Mouse (Mus musculus): Measurements from ENCODE around the gene Aifm1. TPM values are rescaled to one million over a fixed set of nuclear protein-coding genes. Genes with fewer than 3 reads are reported as not detected.

The Aifm1 gene
- polyA plus RNA-seq, 1 experiment from 2014 or later: 68.9 TPM

- no peak for TF ChIP-seq CTCF (IDR thresholded peaks at IDR 0.05; ENCODE audit: low read depth)
- H3K27me3 ChIP-seq (replicated peaks; ENCODE audit: control insufficient read depth, insufficient read depth, low read length): no peaks in the 10 kb centered on the region
- WGBS: 24% methylated on average over 15 of the region's 21 CpGs
- peak overlapping the region; percentile 79 for H3K9ac ChIP-seq (ENCODE audit: low read depth, low read length)
- no peaks in the 10 kb centered on the region for H3K36me3 ChIP-seq (ENCODE audit: control insufficient read depth, insufficient read depth)
- no peaks in the 10 kb centered on the region for H3K9me3 ChIP-seq (ENCODE audit: control insufficient read depth)
- H3K27ac ChIP-seq (ENCODE audit: low read depth, low read length): peak overlapping the region; percentile 91
- ATAC-seq: peak; percentile 22
- H3K4me3 ChIP-seq (ENCODE audit: low read depth, low read length): peak overlapping the region; percentile 60
- peak overlapping the region; percentile 70 for H3K4me2 ChIP-seq (replicated peaks; ENCODE audit: low read depth)
- no peaks in the 10 kb centered on the region for H3K4me1 ChIP-seq (replicated peaks; ENCODE audit: control insufficient read depth, insufficient read depth, low read length)
Observed at GRCm38 (mm10) chrX:48454495-48454878, 58.9 kb downstream of the Aifm1 start.

- Histone ChIP-seq H3K9ac (ENCODE audit: low read depth, low read length) (peak overlapping the region; percentile 79), H3K27me3 (replicated peaks; ENCODE audit: control insufficient read depth, insufficient read depth, low read length) (no peaks in the 10 kb centered on the region), H3K27ac (ENCODE audit: low read depth, low read length) (peak overlapping the region; percentile 91), H3K9me3 (ENCODE audit: control insufficient read depth) (no peaks in the 10 kb centered on the region), H3K36me3 (ENCODE audit: control insufficient read depth, insufficient read depth) (no peaks in the 10 kb centered on the region), H3K4me1 (replicated peaks; ENCODE audit: control insufficient read depth, insufficient read depth, low read length) (no peaks in the 10 kb centered on the region), H3K4me2 (replicated peaks; ENCODE audit: low read depth) (peak overlapping the region; percentile 70), H3K4me3 (ENCODE audit: low read depth, low read length) (peak overlapping the region; percentile 60)
- peak; percentile 45 for TF ChIP-seq CTCF (IDR thresholded peaks at IDR 0.05; ENCODE audit: low read depth)
- 19% methylated on average over 29 of the region's 91 CpGs for WGBS
- peak; percentile 87 for ATAC-seq
Observed at GRCm38 (mm10) chrX:48453736-48454494, 59.4 kb downstream of the Aifm1 start.

- Histone ChIP-seq H3K9ac (ENCODE audit: low read depth, low read length) (peak overlapping the region; percentile 79), H3K36me3 (ENCODE audit: control insufficient read depth, insufficient read depth) (no peaks in the 10 kb centered on the region), H3K4me1 (replicated peaks; ENCODE audit: control insufficient read depth, insufficient read depth, low read length) (no peaks in the 10 kb centered on the region), H3K27ac (ENCODE audit: low read depth, low read length) (peak overlapping the region; percentile 91), H3K4me2 (replicated peaks; ENCODE audit: low read depth) (peak overlapping the region; percentile 70), H3K4me3 (ENCODE audit: low read depth, low read length) (peak overlapping the region; percentile 60), H3K27me3 (replicated peaks; ENCODE audit: control insufficient read depth, insufficient read depth, low read length) (no peaks in the 10 kb centered on the region), H3K9me3 (ENCODE audit: control insufficient read depth) (no peaks in the 10 kb centered on the region)
- TF ChIP-seq CTCF (IDR thresholded peaks at IDR 0.05; ENCODE audit: low read depth): no peak
- 16% methylated on average over 35 of the region's 71 CpGs for WGBS
- ATAC-seq: peak; percentile 9
Observed at GRCm38 (mm10) chrX:48452931-48453673, 60.3 kb downstream of the Aifm1 start.

GRCm38 (mm10) chrX:48452231-48452890 lies 61.0 kb downstream of the Aifm1 start:
- Histone ChIP-seq H3K4me2 (replicated peaks; ENCODE audit: low read depth) (peak overlapping the region; percentile 70), H3K9me3 (ENCODE audit: control insufficient read depth) (no peaks in the 10 kb centered on the region), H3K4me1 (replicated peaks; ENCODE audit: control insufficient read depth, insufficient read depth, low read length) (no peaks in the 10 kb centered on the region), H3K4me3 (ENCODE audit: low read depth, low read length) (peak overlapping the region; percentile 60), H3K27ac (ENCODE audit: low read depth, low read length) (peak overlapping the region; percentile 91), H3K27me3 (replicated peaks; ENCODE audit: control insufficient read depth, insufficient read depth, low read length) (no peaks in the 10 kb centered on the region), H3K36me3 (ENCODE audit: control insufficient read depth, insufficient read depth) (no peaks in the 10 kb centered on the region), H3K9ac (ENCODE audit: low read depth, low read length) (peak overlapping the region; percentile 79; the same call in 1 of the 2 replicates)
- WGBS: 32% methylated on average over 9 of the region's 9 CpGs
- ATAC-seq: peak; percentile 63
- TF ChIP-seq CTCF (IDR thresholded peaks at IDR 0.05; ENCODE audit: low read depth): no peak

GRCm38 (mm10) chrX:48449646-48450045 lies 63.7 kb downstream of the Aifm1 start:
- no peak for TF ChIP-seq CTCF (IDR thresholded peaks at IDR 0.05; ENCODE audit: low read depth)
- no peaks in the 10 kb centered on the region for H3K27me3 ChIP-seq (replicated peaks; ENCODE audit: control insufficient read depth, insufficient read depth, low read length)
- WGBS: 41% methylated on average over 10 of the region's 10 CpGs
- no peak for ATAC-seq
- H3K4me2 ChIP-seq (replicated peaks; ENCODE audit: low read depth): no peak overlapping the region
- no peak overlapping the region for H3K4me3 ChIP-seq (ENCODE audit: low read depth, low read length)
- H3K4me1 ChIP-seq (replicated peaks; ENCODE audit: control insufficient read depth, insufficient read depth, low read length): no peaks in the 10 kb centered on the region
- H3K27ac ChIP-seq (ENCODE audit: low read depth, low read length): no peak overlapping the region
- H3K9ac ChIP-seq (ENCODE audit: low read depth, low read length): no peak overlapping the region
- H3K9me3 ChIP-seq (ENCODE audit: control insufficient read depth): no peaks in the 10 kb centered on the region
- no peaks in the 10 kb centered on the region for H3K36me3 ChIP-seq (ENCODE audit: control insufficient read depth, insufficient read depth)

- 76% methylated on average over 4 of the region's 4 CpGs for WGBS
- TF ChIP-seq CTCF (IDR thresholded peaks at IDR 0.05; ENCODE audit: low read depth): no peak
Observed at GRCm38 (mm10) chrX:48444677-48445076, 68.7 kb downstream of the Aifm1 start.

More at GRCm38 (mm10) chrX:48444677-48445076, 68.7 kb downstream of the Aifm1 start:
- no peak overlapping the region for H3K4me3 ChIP-seq (ENCODE audit: low read depth, low read length)
- no peaks in the 10 kb centered on the region for H3K36me3 ChIP-seq (ENCODE audit: control insufficient read depth, insufficient read depth)
- H3K27me3 ChIP-seq (replicated peaks; ENCODE audit: control insufficient read depth, insufficient read depth, low read length): no peaks in the 10 kb centered on the region
- no peak overlapping the region for H3K9ac ChIP-seq (ENCODE audit: low read depth, low read length)
- no peak overlapping the region for H3K27ac ChIP-seq (ENCODE audit: low read depth, low read length)
- H3K4me2 ChIP-seq (replicated peaks; ENCODE audit: low read depth): no peak overlapping the region
- H3K9me3 ChIP-seq (ENCODE audit: control insufficient read depth): no peaks in the 10 kb centered on the region
- ATAC-seq: no peak
- no peaks in the 10 kb centered on the region for H3K4me1 ChIP-seq (replicated peaks; ENCODE audit: control insufficient read depth, insufficient read depth, low read length)

Measured in intestine, postnatal 0 days (tissue).